30 mouse cellular contexts compared by ENCODE assay signal in genomic region chr14:48504566-48504950, GRCm38 (mm10). TPM values are rescaled to one million over a fixed set of nuclear protein-coding genes. Genes with fewer than 3 reads are reported as not detected.
A peak's percentile ranks its signal among the peaks of the same experiment; 100 is the strongest.
DNase-seq lines count a peak whose midpoint lies in the region; ATAC-seq and TF ChIP-seq lines count a peak whose summit lies in the region.
"Had no signal": no experiment of that assay in that cellular context is flagged by ENCODE, and none has a peak within 500 bp of the region (broad histone marks: within the 10 kb centered on the region; RNA-seq: fewer than 3 reads in every experiment).

No protein-coding gene starts in this region.

- H3K27ac ChIP-seq in hindbrain, embryonic 13.5 days, result no peak overlapping the region
- H3K27ac ChIP-seq in hindbrain, embryonic 12.5 days, result no peak overlapping the region
- H3K27ac ChIP-seq in midbrain, embryonic 11.5 days (ENCODE audit: low read depth, low read length), result no peak overlapping the region
- no peak overlapping the region for H3K27ac ChIP-seq in midbrain, embryonic 16.5 days (ENCODE audit: low read length)
- no peak overlapping the region for H3K27ac ChIP-seq in ES-Bruce4 (ENCODE audit: insufficient read depth, low read length)
- H3K27ac ChIP-seq: heart, embryonic 10.5 days; liver, embryonic 14.5 days; macrophage; stomach, embryonic 15.5 days had no signal

- H3K9me3 ChIP-seq in hindbrain, embryonic 13.5 days, result no peaks in the 10 kb centered on the region
- no peaks in the 10 kb centered on the region for H3K9me3 ChIP-seq in hindbrain, embryonic 12.5 days (replicated peaks)
- no peaks in the 10 kb centered on the region for H3K9me3 ChIP-seq in midbrain, embryonic 11.5 days (ENCODE audit: control insufficient read depth, low read length)
- no peaks in the 10 kb centered on the region for H3K9me3 ChIP-seq in midbrain, embryonic 16.5 days (replicated peaks; ENCODE audit: control insufficient read depth, low read length, poor library complexity, severe bottlenecking)
- H3K9me3 ChIP-seq in ES-Bruce4 (replicated peaks; ENCODE audit: control insufficient read depth, insufficient read depth, low read length, poor library complexity, severe bottlenecking), result no peaks in the 10 kb centered on the region
- H3K9me3 ChIP-seq: heart, embryonic 10.5 days; stomach, embryonic 15.5 days had no signal

- no peak overlapping the region for H3K9ac ChIP-seq in hindbrain, embryonic 13.5 days
- no peak overlapping the region for H3K9ac ChIP-seq in hindbrain, embryonic 12.5 days
- no peak overlapping the region; the same call in 1 of the 2 replicates for H3K9ac ChIP-seq in midbrain, embryonic 11.5 days (ENCODE audit: low read length)
- H3K9ac ChIP-seq in midbrain, embryonic 16.5 days (ENCODE audit: low read depth, low read length), result no peak overlapping the region
- H3K9ac ChIP-seq in ES-Bruce4 (ENCODE audit: low read depth, poor library complexity, severe bottlenecking), result no peak overlapping the region
- H3K9ac ChIP-seq: liver, embryonic 14.5 days; stomach, embryonic 15.5 days had no signal

- H3K36me3 ChIP-seq in hindbrain, embryonic 13.5 days, result peaks cover 8% of the 10 kb centered on the region
- peaks cover 18% of the 10 kb centered on the region; the same call in 1 of the 2 replicates for H3K36me3 ChIP-seq in hindbrain, embryonic 12.5 days
- H3K36me3 ChIP-seq in midbrain, embryonic 11.5 days (ENCODE audit: control insufficient read depth, insufficient read depth, low read length), result no peaks in the 10 kb centered on the region
- H3K36me3 ChIP-seq in midbrain, embryonic 16.5 days (ENCODE audit: control insufficient read depth, insufficient read depth, low read length), result no peaks in the 10 kb centered on the region
- no peaks in the 10 kb centered on the region for H3K36me3 ChIP-seq in ES-Bruce4 (ENCODE audit: control insufficient read depth, insufficient read depth, low read length, poor library complexity, severe bottlenecking)
- H3K36me3 ChIP-seq: stomach, embryonic 15.5 days had no signal

- H3K4me1 ChIP-seq in hindbrain, embryonic 13.5 days (replicated peaks), result peaks cover 10% of the 10 kb centered on the region
- 0 out of 2 replicates have a peak, but pooled peaks cover 7% of the 10 kb centered on the region for H3K4me1 ChIP-seq in hindbrain, embryonic 12.5 days
- peaks cover 7% of the 10 kb centered on the region; the same call in 1 of the 2 replicates for H3K4me1 ChIP-seq in midbrain, embryonic 11.5 days (ENCODE audit: control insufficient read depth, insufficient read depth, low read length)
- H3K4me1 ChIP-seq in midbrain, embryonic 16.5 days (ENCODE audit: control insufficient read depth, insufficient read depth, low read length), result no peaks in the 10 kb centered on the region
- H3K4me1 ChIP-seq in ES-Bruce4 (ENCODE audit: control insufficient read depth, insufficient read depth, low read length), result peaks cover 1% of the 10 kb centered on the region
- H3K4me1 ChIP-seq: stomach, embryonic 15.5 days had no signal

- ATAC-seq in hindbrain, embryonic 13.5 days (ENCODE audit: low FRiP score), result no peak
- ATAC-seq in hindbrain, embryonic 12.5 days (ENCODE audit: low FRiP score), result no peak
- ATAC-seq in midbrain, embryonic 11.5 days (ENCODE audit: low FRiP score), result no peak
- no peak for ATAC-seq in midbrain, embryonic 16.5 days
- no peak for ATAC-seq in megakaryocyte-erythroid progenitor cell, adult 5-6 weeks (replicated peaks; ENCODE audit: low FRiP score, low TSS enrichment, poor library complexity, severe bottlenecking)
- ATAC-seq: forebrain, embryonic 16.5 days; inflammation-experienced regulatory T-cells, adult 6 months; Patski had no signal

- 0 out of 2 replicates have a peak, but pooled peaks have one; percentile 30 for TF ChIP-seq EP300 in ES-Bruce4 (IDR thresholded peaks at IDR 0.05; ENCODE audit: insufficient read depth, low read depth, low read length)

- peaks cover 39% of the 10 kb centered on the region for H3K27me3 ChIP-seq in hindbrain, embryonic 13.5 days
- peaks cover 42% of the 10 kb centered on the region for H3K27me3 ChIP-seq in hindbrain, embryonic 12.5 days
- peaks cover 9% of the 10 kb centered on the region for H3K27me3 ChIP-seq in midbrain, embryonic 11.5 days (ENCODE audit: control insufficient read depth, insufficient read depth, low read length)
- H3K27me3 ChIP-seq in midbrain, embryonic 16.5 days (ENCODE audit: control insufficient read depth, insufficient read depth, low read depth, low read length), result peaks cover 10% of the 10 kb centered on the region
- H3K27me3 ChIP-seq in ES-Bruce4 (ENCODE audit: control insufficient read depth, insufficient read depth, low read length, poor library complexity, severe bottlenecking), result no peaks in the 10 kb centered on the region
- H3K27me3 ChIP-seq: Patski; stomach, embryonic 15.5 days had no signal

- no peak for TF ChIP-seq POLR2A in ES-Bruce4 (IDR thresholded peaks at IDR 0.05; ENCODE audit: insufficient read depth, low read length)

- H3K4me2 ChIP-seq in hindbrain, embryonic 13.5 days, result peak overlapping the region; percentile 44
- no peak overlapping the region for H3K4me2 ChIP-seq in hindbrain, embryonic 12.5 days (replicated peaks)
- H3K4me2 ChIP-seq in midbrain, embryonic 11.5 days, result peak overlapping the region; percentile 32; the same call in 1 of the 2 replicates
- H3K4me2 ChIP-seq in midbrain, embryonic 16.5 days (ENCODE audit: low read length), result no peak overlapping the region
- H3K4me2 ChIP-seq: stomach, embryonic 15.5 days had no signal

- DNase-seq in midbrain, embryonic 11.5 days (ENCODE audit: low spot score, missing footprints), result no peak
- peak; percentile 74 for DNase-seq in R1 (ENCODE audit: low read depth, low spot score)
- no peak for DNase-seq in gastrocnemius, adult 18-20 months (ENCODE audit: low spot score)
- DNase-seq: adrenal gland, postnatal 36 days; B cell, adult 2 months; cerebellum, adult 18-20 months; cerebellum, postnatal 14 days; gastrocnemius, postnatal 14 days; heart, postnatal 36 days; kidney, adult 11 months; kidney, postnatal 14 days; layer of hippocampus, adult 9-11 months; liver; lung, adult 2 months; lung, postnatal 10 days; right cerebral cortex, postnatal 25 days had no signal

- no peak for TF ChIP-seq CTCF in ES-Bruce4 (IDR thresholded peaks at IDR 0.05; ENCODE audit: low read depth, low read length)

- 17% methylated on average over 9 of the region's 9 CpGs for WGBS in hindbrain, embryonic 13.5 days
- 20% methylated on average over 9 of the region's 9 CpGs for WGBS in hindbrain, embryonic 12.5 days
- 12% methylated on average over 9 of the region's 9 CpGs for WGBS in midbrain, embryonic 11.5 days
- 11% methylated on average over 9 of the region's 9 CpGs for WGBS in midbrain, embryonic 16.5 days

- H3K4me3 ChIP-seq in hindbrain, embryonic 13.5 days, result no peak overlapping the region
- no peak overlapping the region for H3K4me3 ChIP-seq in hindbrain, embryonic 12.5 days
- H3K4me3 ChIP-seq in midbrain, embryonic 11.5 days (ENCODE audit: low read depth, low read length), result no peak overlapping the region
- no peak overlapping the region for H3K4me3 ChIP-seq in midbrain, embryonic 16.5 days (ENCODE audit: low read depth, low read length)
- H3K4me3 ChIP-seq in ES-Bruce4 (ENCODE audit: low read depth, low read length), result no peak overlapping the region
- H3K4me3 ChIP-seq: erythroblast, embryonic 14.5 days; myocyte; stomach, embryonic 15.5 days had no signal

RNA-seq across cellular contexts. Expression of gene Tmem260, which starts 58.6 kb away (rescaled TPM):
- 19.6 and 20.4 TPM in 2 replicates for polyA plus RNA-seq in hindbrain, embryonic 13.5 days (2015; fragmentation: Nextera tagmentation; extraction: Ambion mirVana)
- 29.2 and 30.0 TPM in 2 replicates for polyA plus RNA-seq in hindbrain, embryonic 12.5 days (2016; fragmentation: Nextera tagmentation; extraction: Ambion mirVana)
- 25.2 and 27.9 TPM in 2 replicates for polyA plus RNA-seq in midbrain, embryonic 11.5 days (2014; fragmentation: Nextera tagmentation; extraction: Ambion mirVana)
- polyA plus RNA-seq in midbrain, embryonic 16.5 days (2015; fragmentation: Nextera tagmentation; extraction: Ambion mirVana), result 19.7 and 20.2 TPM in 2 replicates
- 14.0 and 14.7 TPM in 2 replicates for polyA plus RNA-seq in ES-Bruce4 (2011; ENCODE audit: insufficient read depth, insufficient read length, low read depth, missing spikeins)
- total RNA-seq in gastrocnemius, adult 18-20 months (2021), result 1 to 10 TPM; 3.3 to 4.1 TPM
- 19.7 and 20.7 TPM in 2 replicates for total RNA-seq in megakaryocyte-erythroid progenitor cell, adult 5-6 weeks (2014; fragmentation: Nextera tagmentation)
- total RNA-seq in megakaryocyte-erythroid progenitor cell, adult 5-6 weeks (2017), result 15.7 and 18.5 TPM in 2 replicates

Comparison
In these comparisons a context has a peak if more than half of its experiments do, and no peak if none do; other contexts are left out.
1. H3K4me2 ChIP-seq: peak in hindbrain, embryonic 13.5 days (single experiment) and midbrain, embryonic 11.5 days (single experiment); none in hindbrain, embryonic 12.5 days (single experiment) and midbrain, embryonic 16.5 days (single experiment).